Mouse (Mus musculus) C2C12 (cell line): Measurements from ENCODE around the gene Dst.

Source experiments
- CEBPB ChIP-seq: IDR thresholded peaks from one replicate; pipeline ENCODE4 v1.6.1; 2011; ENCODE audit warnings: low read depth, mild to moderate bottlenecking, control low read depth, moderate library complexity
- CTCF ChIP-seq: IDR thresholded peaks from one replicate; pipeline ENCODE4 v1.5.1; 2011; ENCODE audit not compliant: control insufficient read depth, insufficient read depth, insufficient read length
- FOSL1 ChIP-seq: IDR thresholded peaks from one replicate; pipeline ENCODE4 v1.8.0; 2011; ENCODE audit warnings: mild to moderate bottlenecking, low read length; ENCODE audit not compliant: poor library complexity, insufficient read depth, severe bottlenecking
- MAX ChIP-seq: IDR thresholded peaks from one replicate; pipeline ENCODE4 v1.6.1; 2011; ENCODE audit warnings: mild to moderate bottlenecking, control low read depth
- MYOD1 ChIP-seq: IDR thresholded peaks from one replicate; pipeline ENCODE4 v1.6.1; 2011; ENCODE audit warnings: low read depth; ENCODE audit not compliant: control insufficient read depth, insufficient read length
- MYOG ChIP-seq: IDR thresholded peaks from one replicate; pipeline ENCODE4 v1.6.1; 2011; ENCODE audit not compliant: control insufficient read depth, insufficient read length; ENCODE audit errors: extremely low read depth
- USF1 ChIP-seq: IDR thresholded peaks from one replicate; pipeline ENCODE4 v1.6.1; 2011; ENCODE audit warnings: low read depth, mild to moderate bottlenecking, control low read depth, moderate library complexity

DNA sequence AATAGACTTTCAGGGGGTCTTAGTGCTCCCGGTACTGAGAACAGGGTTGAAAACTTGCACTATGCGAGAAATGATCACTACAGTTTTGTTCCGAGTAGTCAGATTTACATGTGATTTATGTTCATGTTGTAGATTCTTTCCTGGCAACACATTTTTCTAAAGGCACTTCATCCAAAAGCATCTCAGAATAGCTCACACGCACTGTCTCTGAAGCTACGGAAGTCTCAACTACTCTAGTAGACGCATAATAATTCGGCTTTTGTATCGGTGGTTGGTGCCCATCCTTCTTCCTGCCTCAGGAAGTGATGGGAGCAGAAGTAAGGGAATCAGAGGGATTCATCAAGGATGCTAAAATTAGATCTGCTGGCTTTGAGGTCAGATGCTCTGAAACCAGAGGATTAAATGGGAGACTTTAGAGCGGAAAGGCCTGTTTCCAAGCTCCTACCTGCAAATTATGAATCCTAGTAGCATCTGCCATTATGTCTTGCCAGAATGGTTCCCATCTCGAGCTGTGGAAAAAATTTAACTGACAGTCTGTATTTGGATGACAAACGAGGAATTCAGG lies 32.4 kb downstream of the Dst start:
- TF ChIP-seq MYOD1 (no peak), USF1 (no peak), MYOG (no peak), CTCF (no peak), MAX (no peak), CEBPB (no peak), FOSL1 (no peak)
